Mouse (Mus musculus): ENCODE results near the gene Pagr1b. TPM values are rescaled to one million over a fixed set of nuclear protein-coding genes. Genes with fewer than 3 reads are reported as not detected.

Gene Pagr1b
- total and polyA plus RNA-seq, 2 experiments = 0.49 to 0.74 TPM

DNA sequence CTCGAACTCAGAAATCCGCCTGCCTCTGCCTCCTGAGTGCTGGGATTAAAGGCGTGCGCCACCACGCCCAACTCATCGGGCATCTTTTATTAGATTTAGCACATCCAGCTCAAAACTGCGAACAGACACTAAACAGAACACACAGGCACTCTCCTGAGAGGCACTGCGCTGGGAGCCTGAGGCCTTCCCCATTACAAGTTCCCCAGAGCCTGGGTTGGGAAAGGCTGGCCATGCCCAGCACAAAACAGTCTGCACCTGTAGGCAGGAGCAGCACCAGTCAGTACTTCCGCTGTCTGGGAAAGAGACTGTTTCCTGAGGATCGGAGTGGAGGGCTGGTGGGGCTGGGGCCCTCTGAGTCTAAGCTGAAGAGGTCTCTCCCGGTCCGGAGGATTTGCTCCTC lies 1.3 kb downstream of the Pagr1b start:
- peaks cover 30% of the 10 kb centered on the region for H3K4me1 ChIP-seq (ENCODE audit: control insufficient read depth, insufficient read depth, low read length)
- no peak overlapping the region for H3K9ac ChIP-seq (ENCODE audit: low read depth, low read length)
- no peak overlapping the region for H3K27ac ChIP-seq (replicated peaks; ENCODE audit: insufficient read depth, low read depth, low read length)
- TF ChIP-seq CTCF (IDR thresholded peaks at IDR 0.05; ENCODE audit: low read depth, low read length) (no peak), POLR2A (IDR thresholded peaks at IDR 0.05; ENCODE audit: extremely low read depth, insufficient read depth, low read length) (no peak)
- WGBS = 93% methylated on average over 12 of the region's 12 CpGs
- no peaks in the 10 kb centered on the region for H3K27me3 ChIP-seq (ENCODE audit: control insufficient read depth, insufficient read depth, low read length)
- DNase-seq (ENCODE audit: extremely low read depth, low read depth, low spot score) = no peak
- no peak overlapping the region for H3K4me3 ChIP-seq (ENCODE audit: insufficient read depth, low read depth, low read length)
- H3K36me3 ChIP-seq (ENCODE audit: control insufficient read depth, insufficient read depth, low read length) = no peaks in the 10 kb centered on the region
- peaks cover 16% of the 10 kb centered on the region; the same call in 1 of the 2 replicates for H3K79me2 ChIP-seq (ENCODE audit: control insufficient read depth, insufficient read depth, low read length)

DNA sequence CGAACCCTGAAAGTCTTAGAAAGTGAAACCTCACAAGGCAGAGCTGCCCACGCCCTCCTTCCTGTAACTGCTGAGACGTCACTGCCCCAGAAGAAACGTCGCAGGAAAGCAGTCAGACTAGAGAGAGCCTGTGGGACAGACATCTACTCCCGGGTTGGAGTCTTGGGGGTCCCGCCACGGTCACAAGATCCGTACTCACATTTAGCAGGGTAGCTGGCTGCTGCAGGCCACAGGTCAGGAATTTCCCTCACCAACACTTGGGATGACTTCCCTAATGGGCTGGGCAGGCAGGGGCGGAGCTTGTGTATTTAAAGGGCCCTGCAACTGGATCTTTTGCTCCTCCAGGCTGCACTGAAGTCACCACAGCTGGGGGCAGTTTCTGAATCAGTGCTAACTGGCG lies 2.0 kb downstream of the Pagr1b start, which contains the start of gene Mvp:
Gene Mvp (minus strand): TSS at position 302 of the 400 bp plus-strand sequence.
- peak within 1 kb of the TSS; percentile 55 for H3K4me3 ChIP-seq (ENCODE audit: insufficient read depth, low read depth, low read length)
- 4% methylated on average over 11 of the region's 11 CpGs for WGBS
- no peaks in the 10 kb centered on the region for H3K36me3 ChIP-seq (ENCODE audit: control insufficient read depth, insufficient read depth, low read length)
- H3K4me1 ChIP-seq (ENCODE audit: control insufficient read depth, insufficient read depth, low read length) = peaks cover 33% of the 10 kb centered on the region
- H3K27me3 ChIP-seq (ENCODE audit: control insufficient read depth, insufficient read depth, low read length) = no peaks in the 10 kb centered on the region
- H3K9ac ChIP-seq (ENCODE audit: low read depth, low read length) = peak within 1 kb of the TSS; percentile 70
- peak within 1 kb of the TSS; percentile 79 for H3K27ac ChIP-seq (replicated peaks; ENCODE audit: insufficient read depth, low read depth, low read length)
- H3K79me2 ChIP-seq (ENCODE audit: control insufficient read depth, insufficient read depth, low read length) = peaks cover 16% of the 10 kb centered on the region; the same call in 1 of the 2 replicates
- DNase-seq (ENCODE audit: extremely low read depth, low read depth, low spot score) = peak; percentile 74
- TF ChIP-seq POLR2A (IDR thresholded peaks at IDR 0.05; ENCODE audit: extremely low read depth, insufficient read depth, low read length) (0 out of 2 replicates have a peak, but pooled peaks have one; percentile 35), CTCF (IDR thresholded peaks at IDR 0.05; ENCODE audit: low read depth, low read length) (no peak)

DNA sequence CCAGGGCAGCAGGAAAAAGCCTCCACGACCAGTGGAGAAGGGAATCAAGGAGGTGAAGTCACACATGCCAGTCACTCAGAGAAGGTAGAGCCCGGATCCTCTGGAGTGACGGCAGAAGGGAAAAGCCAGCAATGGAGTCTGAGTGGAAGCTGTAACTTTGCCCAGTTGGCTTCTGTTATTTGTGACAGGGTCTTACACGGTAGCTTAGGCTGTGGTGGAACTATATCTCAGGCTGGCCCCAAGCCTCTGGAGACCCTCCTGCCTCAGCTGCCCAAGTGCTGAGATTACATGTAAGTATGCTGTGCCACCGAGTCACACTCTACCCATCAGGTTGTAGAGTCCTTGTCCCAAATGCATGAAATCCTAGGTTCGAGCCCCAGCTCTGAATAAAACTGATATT lies 2.9 kb downstream of the Pagr1b start:
- Histone ChIP-seq H3K27me3 (ENCODE audit: control insufficient read depth, insufficient read depth, low read length) (no peaks in the 10 kb centered on the region), H3K9ac (ENCODE audit: low read depth, low read length) (no peak overlapping the region), H3K27ac (replicated peaks; ENCODE audit: insufficient read depth, low read depth, low read length) (no peak overlapping the region), H3K4me1 (ENCODE audit: control insufficient read depth, insufficient read depth, low read length) (peaks cover 39% of the 10 kb centered on the region), H3K79me2 (ENCODE audit: control insufficient read depth, insufficient read depth, low read length) (peaks cover 16% of the 10 kb centered on the region; the same call in 1 of the 2 replicates), H3K4me3 (ENCODE audit: insufficient read depth, low read depth, low read length) (no peak overlapping the region), H3K36me3 (ENCODE audit: control insufficient read depth, insufficient read depth, low read length) (no peaks in the 10 kb centered on the region)
- DNase-seq (ENCODE audit: extremely low read depth, low read depth, low spot score) = no peak
- TF ChIP-seq POLR2A (IDR thresholded peaks at IDR 0.05; ENCODE audit: extremely low read depth, insufficient read depth, low read length) (no peak), CTCF (IDR thresholded peaks at IDR 0.05; ENCODE audit: low read depth, low read length) (no peak)
- 85% methylated on average over 6 of the region's 6 CpGs for WGBS

DNA sequence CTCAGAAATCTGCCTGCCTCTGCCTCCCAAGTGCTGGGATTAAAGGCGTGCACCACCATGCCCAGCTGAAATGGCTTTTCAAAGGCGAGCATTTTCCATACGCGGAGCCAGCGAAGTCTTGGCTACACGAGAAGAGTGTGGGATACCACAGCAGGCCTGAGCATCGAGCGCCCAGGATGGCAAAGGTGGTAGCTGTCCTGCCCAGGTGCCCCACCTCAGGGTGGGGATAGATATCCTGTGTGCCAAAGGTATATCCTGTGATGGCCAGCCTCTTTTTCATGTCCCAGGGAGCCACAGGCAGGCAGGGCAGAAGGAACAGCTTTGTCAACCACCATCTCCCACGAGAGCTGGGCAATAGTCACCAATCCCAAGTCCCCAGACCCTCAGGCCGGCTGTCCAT lies 3.4 kb downstream of the Pagr1b start:
- Histone ChIP-seq H3K36me3 (ENCODE audit: control insufficient read depth, insufficient read depth, low read length) (no peaks in the 10 kb centered on the region), H3K27ac (replicated peaks; ENCODE audit: insufficient read depth, low read depth, low read length) (no peak overlapping the region), H3K79me2 (ENCODE audit: control insufficient read depth, insufficient read depth, low read length) (peaks cover 16% of the 10 kb centered on the region; the same call in 1 of the 2 replicates), H3K4me3 (ENCODE audit: insufficient read depth, low read depth, low read length) (no peak overlapping the region), H3K4me1 (ENCODE audit: control insufficient read depth, insufficient read depth, low read length) (peaks cover 41% of the 10 kb centered on the region), H3K9ac (ENCODE audit: low read depth, low read length) (no peak overlapping the region), H3K27me3 (ENCODE audit: control insufficient read depth, insufficient read depth, low read length) (no peaks in the 10 kb centered on the region)
- TF ChIP-seq POLR2A (IDR thresholded peaks at IDR 0.05; ENCODE audit: extremely low read depth, insufficient read depth, low read length) = no peak
- no peak for TF ChIP-seq CTCF (IDR thresholded peaks at IDR 0.05; ENCODE audit: low read depth, low read length)
- 95% methylated on average over 10 of the region's 10 CpGs for WGBS
- no peak for DNase-seq (ENCODE audit: extremely low read depth, low read depth, low spot score)

DNA sequence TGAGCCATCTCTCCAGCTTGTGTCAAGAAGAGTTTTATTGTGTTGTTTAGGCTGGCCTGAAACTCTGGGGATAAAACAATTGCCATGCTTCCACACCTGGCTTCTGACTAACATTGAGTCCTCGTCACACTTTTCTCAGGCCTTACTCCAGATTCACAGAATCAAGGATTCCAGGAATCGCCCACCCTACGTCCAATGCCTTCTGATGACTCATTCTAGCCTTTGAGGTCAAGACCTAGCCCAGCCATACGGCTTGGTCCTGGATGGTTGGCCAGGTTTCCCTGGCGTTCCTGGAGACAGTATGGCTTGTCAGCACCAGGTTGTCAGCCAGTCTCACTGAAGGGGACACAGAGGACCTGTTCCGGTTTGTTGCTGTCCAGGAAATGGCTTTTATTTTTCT lies 3.9 kb downstream of the Pagr1b start:
- H3K36me3 ChIP-seq (ENCODE audit: control insufficient read depth, insufficient read depth, low read length) = no peaks in the 10 kb centered on the region
- TF ChIP-seq POLR2A (IDR thresholded peaks at IDR 0.05; ENCODE audit: extremely low read depth, insufficient read depth, low read length) (no peak), CTCF (IDR thresholded peaks at IDR 0.05; ENCODE audit: low read depth, low read length) (no peak)
- peaks cover 16% of the 10 kb centered on the region; the same call in 1 of the 2 replicates for H3K79me2 ChIP-seq (ENCODE audit: control insufficient read depth, insufficient read depth, low read length)
- no peak overlapping the region for H3K4me3 ChIP-seq (ENCODE audit: insufficient read depth, low read depth, low read length)
- H3K4me1 ChIP-seq (ENCODE audit: control insufficient read depth, insufficient read depth, low read length) = peaks cover 37% of the 10 kb centered on the region
- 84% methylated on average over 6 of the region's 6 CpGs for WGBS
- no peak for DNase-seq (ENCODE audit: extremely low read depth, low read depth, low spot score)
- H3K9ac ChIP-seq (ENCODE audit: low read depth, low read length) = no peak overlapping the region
- no peaks in the 10 kb centered on the region for H3K27me3 ChIP-seq (ENCODE audit: control insufficient read depth, insufficient read depth, low read length)
- H3K27ac ChIP-seq (replicated peaks; ENCODE audit: insufficient read depth, low read depth, low read length) = no peak overlapping the region

DNA sequence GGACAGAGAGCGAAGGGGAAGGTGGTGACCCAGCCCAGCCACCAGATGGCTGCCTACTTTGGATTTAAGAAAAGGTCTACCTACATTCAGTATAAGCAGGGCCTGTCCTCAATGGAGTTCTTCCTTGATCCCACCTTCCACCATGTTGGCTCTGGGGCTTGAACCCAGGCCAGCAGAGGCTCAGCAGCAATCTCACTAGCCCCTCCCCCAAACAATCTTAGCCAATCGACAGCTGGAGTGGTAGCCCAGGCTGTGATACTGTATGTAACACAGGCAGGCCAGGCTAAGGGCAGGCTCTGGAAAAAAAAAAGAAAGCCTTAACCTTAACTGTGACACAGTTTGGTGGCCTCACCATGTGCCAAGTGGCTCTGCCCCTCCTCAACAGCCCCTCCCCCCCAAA lies 4.6 kb downstream of the Pagr1b start:
- Histone ChIP-seq H3K36me3 (ENCODE audit: control insufficient read depth, insufficient read depth, low read length) (no peaks in the 10 kb centered on the region), H3K4me1 (ENCODE audit: control insufficient read depth, insufficient read depth, low read length) (peaks cover 39% of the 10 kb centered on the region), H3K9ac (ENCODE audit: low read depth, low read length) (no peak overlapping the region), H3K27me3 (ENCODE audit: control insufficient read depth, insufficient read depth, low read length) (no peaks in the 10 kb centered on the region), H3K79me2 (ENCODE audit: control insufficient read depth, insufficient read depth, low read length) (peaks cover 16% of the 10 kb centered on the region; the same call in 1 of the 2 replicates), H3K27ac (replicated peaks; ENCODE audit: insufficient read depth, low read depth, low read length) (no peak overlapping the region), H3K4me3 (ENCODE audit: insufficient read depth, low read depth, low read length) (no peak overlapping the region)
- TF ChIP-seq CTCF (IDR thresholded peaks at IDR 0.05; ENCODE audit: low read depth, low read length) (no peak), POLR2A (IDR thresholded peaks at IDR 0.05; ENCODE audit: extremely low read depth, insufficient read depth, low read length) (no peak)
- WGBS = 87% methylated on average over 2 of the region's 2 CpGs
- no peak for DNase-seq (ENCODE audit: extremely low read depth, low read depth, low spot score)

Measured in liver, adult 2 months (tissue).